Mouse (Mus musculus): ENCODE results near the gene B4galt3. TPM values are rescaled to one million over a fixed set of nuclear protein-coding genes. Genes with fewer than 3 reads are reported as not detected.
A peak's percentile ranks its signal among the peaks of the same experiment; 100 is the strongest.

B4galt3 gene
- polyA plus RNA-seq, 1 experiment, result 72.0 TPM

- TF ChIP-seq CTCF (IDR thresholded peaks at IDR 0.05; ENCODE audit: insufficient read depth, low read length), result no peak
- TF ChIP-seq POLR2A (IDR thresholded peaks at IDR 0.05; ENCODE audit: borderline replicate concordance, extremely low read depth, low read depth, low read length), result no peak
Observed at GRCm38 (mm10) chr1:171257781-171258180, 12.3 kb upstream of the B4galt3 start.

GRCm38 (mm10) chr1:171258921-171259320 lies 11.2 kb upstream of the B4galt3 start:
- Histone ChIP-seq H3K4me1 (ENCODE audit: control insufficient read depth, insufficient read depth, low read length) (peaks cover 6% of the 10 kb centered on the region; the same call in 1 of the 2 replicates), H3K4me3 (replicated peaks; ENCODE audit: extremely low read depth, low read depth, low read length) (no peak overlapping the region)
- TF ChIP-seq POLR2A (IDR thresholded peaks at IDR 0.05; ENCODE audit: borderline replicate concordance, extremely low read depth, low read depth, low read length) (no peak), CTCF (IDR thresholded peaks at IDR 0.05; ENCODE audit: insufficient read depth, low read length) (no peak)
- WGBS, result 69% methylated on average over 17 of the region's 17 CpGs
- DNase-seq, result no peak

More at GRCm38 (mm10) chr1:171257781-171258180, 12.3 kb upstream of the B4galt3 start:
- DNase-seq, result no peak
- 82% methylated on average over 9 of the region's 9 CpGs for WGBS
- no peak overlapping the region for H3K4me3 ChIP-seq (replicated peaks; ENCODE audit: extremely low read depth, low read depth, low read length)
- H3K4me1 ChIP-seq (ENCODE audit: control insufficient read depth, insufficient read depth, low read length), result peaks cover 6% of the 10 kb centered on the region; the same call in 1 of the 2 replicates

DNA sequence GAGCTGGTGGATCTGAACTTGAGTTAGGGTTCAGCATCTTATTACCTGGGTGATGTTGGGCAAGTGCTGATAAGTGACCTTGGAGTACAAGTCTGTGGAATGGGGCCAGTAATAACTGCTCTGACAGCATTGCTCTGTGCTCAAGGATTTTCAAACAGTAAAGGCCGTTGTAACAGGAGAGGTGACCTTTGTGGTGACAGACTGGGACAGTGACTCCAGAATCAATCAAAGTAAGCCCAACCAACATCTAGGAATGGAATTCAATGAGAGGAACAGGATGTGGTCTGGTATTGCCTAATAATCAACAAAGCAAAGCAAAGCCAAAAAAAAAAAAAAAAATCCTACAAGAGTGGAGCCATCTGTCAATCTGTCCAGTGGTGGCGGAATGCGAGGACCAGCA lies 9.8 kb upstream of the B4galt3 start:
- 36% methylated on average over 3 of the region's 3 CpGs for WGBS
- DNase-seq, result no peak
- H3K4me3 ChIP-seq (replicated peaks; ENCODE audit: extremely low read depth, low read depth, low read length), result no peak overlapping the region
- peaks cover 6% of the 10 kb centered on the region; the same call in 1 of the 2 replicates for H3K4me1 ChIP-seq (ENCODE audit: control insufficient read depth, insufficient read depth, low read length)
- TF ChIP-seq POLR2A (IDR thresholded peaks at IDR 0.05; ENCODE audit: borderline replicate concordance, extremely low read depth, low read depth, low read length) (no peak), CTCF (IDR thresholded peaks at IDR 0.05; ENCODE audit: insufficient read depth, low read length) (no peak)

- DNase-seq, result no peak
- Histone ChIP-seq H3K4me3 (replicated peaks; ENCODE audit: extremely low read depth, low read depth, low read length) (no peak overlapping the region), H3K4me1 (ENCODE audit: control insufficient read depth, insufficient read depth, low read length) (peaks cover 6% of the 10 kb centered on the region; the same call in 1 of the 2 replicates)
- no peak for TF ChIP-seq POLR2A (IDR thresholded peaks at IDR 0.05; ENCODE audit: borderline replicate concordance, extremely low read depth, low read depth, low read length)
- TF ChIP-seq CTCF (IDR thresholded peaks at IDR 0.05; ENCODE audit: insufficient read depth, low read length), result no peak
- 0% methylated on average over 8 of the region's 8 CpGs for WGBS
Observed at GRCm38 (mm10) chr1:171262594-171263130, 7.5 kb upstream of the B4galt3 start.

- peaks cover 6% of the 10 kb centered on the region; the same call in 1 of the 2 replicates for H3K4me1 ChIP-seq (ENCODE audit: control insufficient read depth, insufficient read depth, low read length)
- no peak for DNase-seq
- no peak for TF ChIP-seq POLR2A (IDR thresholded peaks at IDR 0.05; ENCODE audit: borderline replicate concordance, extremely low read depth, low read depth, low read length)
- no peak for TF ChIP-seq CTCF (IDR thresholded peaks at IDR 0.05; ENCODE audit: insufficient read depth, low read length)
- WGBS, result 7% methylated on average over 2 of the region's 2 CpGs
- no peak overlapping the region for H3K4me3 ChIP-seq (replicated peaks; ENCODE audit: extremely low read depth, low read depth, low read length)
Observed at GRCm38 (mm10) chr1:171263185-171263611, 6.9 kb upstream of the B4galt3 start.

GRCm38 (mm10) chr1:171263666-171264461 lies 6.3 kb upstream of the B4galt3 start:
- 63% methylated on average over 3 of the region's 3 CpGs for WGBS
- Histone ChIP-seq H3K4me1 (ENCODE audit: control insufficient read depth, insufficient read depth, low read length) (peaks cover 6% of the 10 kb centered on the region; the same call in 1 of the 2 replicates), H3K4me3 (replicated peaks; ENCODE audit: extremely low read depth, low read depth, low read length) (no peak overlapping the region)
- DNase-seq, result no peak
- TF ChIP-seq CTCF (IDR thresholded peaks at IDR 0.05; ENCODE audit: insufficient read depth, low read length), result no peak
- TF ChIP-seq POLR2A (IDR thresholded peaks at IDR 0.05; ENCODE audit: borderline replicate concordance, extremely low read depth, low read depth, low read length), result no peak

DNA sequence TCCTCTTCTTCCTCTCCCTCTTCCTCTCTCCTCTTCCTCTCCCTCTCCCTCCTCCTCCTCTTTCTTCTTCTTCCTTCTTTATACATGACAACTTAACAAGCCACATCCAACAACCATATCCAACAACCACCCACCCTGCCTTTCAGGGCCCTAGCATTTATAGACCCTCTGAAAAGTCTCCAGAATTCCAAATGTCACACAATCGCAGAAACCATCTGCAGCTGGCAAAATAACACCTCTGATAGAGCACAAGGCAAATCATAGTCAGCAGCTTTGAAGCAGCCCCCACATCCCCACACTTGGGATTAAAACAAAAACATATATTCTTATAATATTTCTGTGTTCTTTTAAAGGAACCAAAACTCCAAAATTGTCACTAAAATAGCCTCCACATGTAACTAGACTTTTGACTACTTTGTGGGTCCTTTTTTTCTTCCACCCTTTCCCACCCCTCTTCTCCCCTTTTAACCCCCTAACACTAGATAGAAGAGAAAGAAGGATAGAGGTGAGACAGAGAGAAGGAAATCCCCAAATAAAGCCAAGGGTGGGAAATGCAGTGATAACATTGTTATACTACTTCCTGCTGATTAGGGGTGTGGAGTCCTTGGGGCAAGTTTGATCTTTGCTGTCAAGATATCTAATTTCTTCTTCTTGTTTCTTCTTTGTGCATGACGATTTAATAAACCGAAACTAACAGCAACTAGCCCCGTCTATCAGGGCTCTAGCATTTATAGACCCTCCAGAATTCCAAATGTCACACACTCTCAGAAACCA lies 4.0 kb upstream of the B4galt3 start:
- H3K4me1 ChIP-seq (ENCODE audit: control insufficient read depth, insufficient read depth, low read length), result peaks cover 6% of the 10 kb centered on the region; the same call in 1 of the 2 replicates
- no peak for DNase-seq
- WGBS, result 37% methylated on average over 4 of the region's 4 CpGs
- TF ChIP-seq POLR2A (IDR thresholded peaks at IDR 0.05; ENCODE audit: borderline replicate concordance, extremely low read depth, low read depth, low read length) (no peak), CTCF (IDR thresholded peaks at IDR 0.05; ENCODE audit: insufficient read depth, low read length) (no peak)
- no peak overlapping the region for H3K4me3 ChIP-seq (replicated peaks; ENCODE audit: extremely low read depth, low read depth, low read length)

GRCm38 (mm10) chr1:171268341-171268740 lies 1.8 kb upstream of the B4galt3 start:
- WGBS, result 58% methylated on average over 1 of the region's 1 CpGs
- TF ChIP-seq CTCF (IDR thresholded peaks at IDR 0.05; ENCODE audit: insufficient read depth, low read length) (no peak), POLR2A (IDR thresholded peaks at IDR 0.05; ENCODE audit: borderline replicate concordance, extremely low read depth, low read depth, low read length) (no peak)

GRCm38 (mm10) chr1:171270573-171270900 lies 409 bp downstream of the B4galt3 start:
- TF ChIP-seq CTCF (IDR thresholded peaks at IDR 0.05; ENCODE audit: insufficient read depth, low read length) (no peak), POLR2A (IDR thresholded peaks at IDR 0.05; ENCODE audit: borderline replicate concordance, extremely low read depth, low read depth, low read length) (no peak; the same call in 1 of the 2 replicates)
- DNase-seq, result no peak
- H3K4me3 ChIP-seq (replicated peaks; ENCODE audit: extremely low read depth, low read depth, low read length), result peak overlapping the region; percentile 88
- H3K4me1 ChIP-seq (ENCODE audit: control insufficient read depth, insufficient read depth, low read length), result peaks cover 12% of the 10 kb centered on the region; the same call in 1 of the 2 replicates
- whole genome bisulfite sequencing, result 2% methylated on average over 19 of the region's 19 CpGs

More at GRCm38 (mm10) chr1:171268341-171268740, 1.8 kb upstream of the B4galt3 start:
- H3K4me3 ChIP-seq (replicated peaks; ENCODE audit: extremely low read depth, low read depth, low read length), result no peak overlapping the region
- peaks cover 12% of the 10 kb centered on the region; the same call in 1 of the 2 replicates for H3K4me1 ChIP-seq (ENCODE audit: control insufficient read depth, insufficient read depth, low read length)
- DNase-seq, result no peak

All from lung, adult 2 months (tissue).